Mouse (Mus musculus): ENCODE results near the gene H2afy. TPM values are rescaled to one million over a fixed set of nuclear protein-coding genes. Genes with fewer than 3 reads are reported as not detected.
A peak's percentile ranks its signal among the peaks of the same experiment; 100 is the strongest.
"Not testable (repeated sequence)": the region's sequence is repeated elsewhere in the genome, so short reads cannot be mapped to it uniquely, and the experiment has no call there.

Gene H2afy
- polyA plus RNA-seq, 1 experiment: 240 TPM

DNA sequence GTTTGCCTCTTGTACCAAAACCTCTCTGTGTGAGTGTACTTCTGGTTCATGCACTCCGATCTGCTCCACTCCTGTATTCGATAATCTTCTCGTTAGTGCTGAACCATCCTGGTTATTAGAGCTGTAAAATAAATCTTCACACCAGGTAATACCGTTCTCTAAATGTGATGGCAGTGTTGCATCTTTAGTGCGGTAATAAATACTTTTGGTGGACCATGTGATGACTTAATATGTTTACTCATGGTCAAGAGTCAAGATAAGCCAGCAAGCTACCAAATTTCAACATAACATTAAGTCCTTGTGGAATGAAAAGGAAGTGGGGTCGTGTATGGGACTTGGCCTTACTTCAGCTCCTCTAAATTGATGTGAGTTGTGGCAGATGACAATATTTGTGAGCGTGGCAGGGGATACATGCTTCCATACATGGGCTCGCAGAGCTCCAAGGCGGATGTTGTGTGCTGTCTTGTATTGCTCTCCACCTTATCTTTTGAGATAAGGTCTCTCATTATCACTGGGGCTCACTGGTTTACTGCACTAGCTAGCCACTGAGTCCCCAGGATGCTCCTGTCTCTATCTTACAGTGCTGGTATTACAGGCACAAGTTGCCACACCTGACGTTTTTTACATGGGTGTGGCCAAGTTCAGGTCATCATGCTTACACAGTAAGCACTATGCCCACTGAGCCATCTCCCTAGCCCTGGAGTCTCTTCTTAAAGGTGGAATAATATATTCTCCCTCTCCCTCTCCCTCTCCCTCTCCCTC, 96.4 kb downstream of the H2afy start:
- H3K4me1 ChIP-seq (ENCODE audit: control insufficient read depth, insufficient read depth, low read length): no peaks in the 10 kb centered on the region
- H3K27me3 ChIP-seq (ENCODE audit: control insufficient read depth, insufficient read depth, low read length, poor library complexity, severe bottlenecking): no peaks in the 10 kb centered on the region
- H3K36me3 ChIP-seq (ENCODE audit: control insufficient read depth, insufficient read depth, low read length, poor library complexity, severe bottlenecking): no peaks in the 10 kb centered on the region
- no peak for TF ChIP-seq EP300 (IDR thresholded peaks at IDR 0.05; ENCODE audit: insufficient read depth, low read depth, low read length)
- TF ChIP-seq POLR2A (IDR thresholded peaks at IDR 0.05; ENCODE audit: insufficient read depth, low read length): no peak
- TF ChIP-seq CTCF (IDR thresholded peaks at IDR 0.05; ENCODE audit: low read depth, low read length): no peak
- H3K9me3 ChIP-seq (replicated peaks; ENCODE audit: control insufficient read depth, insufficient read depth, low read length, poor library complexity, severe bottlenecking): no peaks in the 10 kb centered on the region
- H3K9ac ChIP-seq (ENCODE audit: low read depth, poor library complexity, severe bottlenecking): no peak overlapping the region
- H3K27ac ChIP-seq (ENCODE audit: insufficient read depth, low read length): no peak overlapping the region
- no peak overlapping the region for H3K4me3 ChIP-seq (ENCODE audit: low read depth, low read length)

DNA sequence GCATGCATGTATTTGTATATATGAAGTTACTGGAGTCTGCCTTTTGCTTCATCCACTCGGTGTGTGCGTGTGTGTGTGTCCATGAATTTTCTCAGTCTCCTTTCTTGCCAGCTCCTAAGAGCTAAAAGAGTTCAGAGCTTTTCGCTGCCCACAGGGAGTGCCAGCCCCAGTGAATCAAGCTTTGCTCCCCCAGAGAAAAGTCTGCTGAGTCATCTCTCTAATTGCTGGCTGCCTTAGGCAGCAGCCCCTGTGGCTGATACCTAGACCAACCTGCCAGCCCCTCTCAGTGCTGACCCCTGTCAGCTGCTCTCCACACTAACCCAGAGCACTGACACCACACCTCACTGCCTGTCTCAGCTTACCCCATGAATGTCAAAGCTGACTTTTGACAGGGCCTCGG, 107.2 kb downstream of the H2afy start:
- H3K4me1 ChIP-seq (ENCODE audit: control insufficient read depth, insufficient read depth, low read length): no peaks in the 10 kb centered on the region
- no peak overlapping the region for H3K4me3 ChIP-seq (ENCODE audit: low read depth, low read length)
- no peaks in the 10 kb centered on the region for H3K36me3 ChIP-seq (ENCODE audit: control insufficient read depth, insufficient read depth, low read length, poor library complexity, severe bottlenecking)
- no peak overlapping the region for H3K27ac ChIP-seq (ENCODE audit: insufficient read depth, low read length)
- H3K9ac ChIP-seq (ENCODE audit: low read depth, poor library complexity, severe bottlenecking): no peak overlapping the region
- H3K27me3 ChIP-seq (ENCODE audit: control insufficient read depth, insufficient read depth, low read length, poor library complexity, severe bottlenecking): no peaks in the 10 kb centered on the region
- H3K9me3 ChIP-seq (replicated peaks; ENCODE audit: control insufficient read depth, insufficient read depth, low read length, poor library complexity, severe bottlenecking): no peaks in the 10 kb centered on the region
- TF ChIP-seq EP300 (IDR thresholded peaks at IDR 0.05; ENCODE audit: insufficient read depth, low read depth, low read length) (no peak), CTCF (IDR thresholded peaks at IDR 0.05; ENCODE audit: low read depth, low read length) (peak; percentile 2)

DNA sequence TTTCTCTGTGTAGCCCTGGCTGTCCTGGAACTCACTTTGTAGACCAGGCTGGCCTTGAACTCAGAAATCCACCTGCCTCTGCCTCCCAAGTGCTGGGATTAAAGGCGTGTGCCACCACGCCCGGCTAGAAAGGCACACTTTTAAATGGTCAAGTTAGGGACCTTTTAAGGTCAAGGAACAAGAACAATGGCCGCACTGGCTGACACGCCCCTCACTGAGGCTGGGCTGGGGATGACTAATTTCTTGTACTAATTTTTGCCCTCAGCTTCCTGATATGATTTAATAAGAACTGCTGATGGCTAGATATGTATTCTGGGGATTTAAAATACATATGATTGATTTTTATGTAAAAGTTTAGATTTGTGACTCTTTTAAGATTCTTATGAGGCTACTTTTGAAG, 108.2 kb downstream of the H2afy start:
- not testable (repeated sequence) for H3K36me3 ChIP-seq (ENCODE audit: control insufficient read depth, insufficient read depth, low read length, poor library complexity, severe bottlenecking); H3K4me3 ChIP-seq (ENCODE audit: low read depth, low read length); H3K27ac ChIP-seq (ENCODE audit: insufficient read depth, low read length); H3K9me3 ChIP-seq (replicated peaks; ENCODE audit: control insufficient read depth, insufficient read depth, low read length, poor library complexity, severe bottlenecking); H3K4me1 ChIP-seq (ENCODE audit: control insufficient read depth, insufficient read depth, low read length); H3K27me3 ChIP-seq (ENCODE audit: control insufficient read depth, insufficient read depth, low read length, poor library complexity, severe bottlenecking); H3K9ac ChIP-seq (ENCODE audit: low read depth, poor library complexity, severe bottlenecking)

DNA sequence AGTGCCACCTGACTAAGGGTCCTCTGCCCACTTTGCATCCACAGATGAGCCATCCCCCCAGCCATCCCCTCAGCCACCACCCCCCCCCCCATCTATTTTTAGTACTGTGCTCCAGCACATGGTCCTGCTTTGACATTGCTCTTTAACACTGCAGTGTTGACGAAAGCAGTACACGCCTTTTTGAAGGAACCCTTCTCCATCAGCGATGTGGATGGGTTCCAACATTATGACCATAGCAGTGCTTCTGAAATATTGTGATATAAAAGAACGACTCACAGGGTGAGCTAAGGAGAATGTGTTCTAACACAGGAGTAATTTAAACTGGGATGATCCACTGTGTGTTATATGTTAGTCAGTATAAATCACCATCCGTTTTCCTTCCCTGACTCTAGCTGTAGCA, 109.5 kb downstream of the H2afy start:
- H3K27ac ChIP-seq (ENCODE audit: insufficient read depth, low read length): no peak overlapping the region
- no peak for TF ChIP-seq EP300 (IDR thresholded peaks at IDR 0.05; ENCODE audit: insufficient read depth, low read depth, low read length)

DNA sequence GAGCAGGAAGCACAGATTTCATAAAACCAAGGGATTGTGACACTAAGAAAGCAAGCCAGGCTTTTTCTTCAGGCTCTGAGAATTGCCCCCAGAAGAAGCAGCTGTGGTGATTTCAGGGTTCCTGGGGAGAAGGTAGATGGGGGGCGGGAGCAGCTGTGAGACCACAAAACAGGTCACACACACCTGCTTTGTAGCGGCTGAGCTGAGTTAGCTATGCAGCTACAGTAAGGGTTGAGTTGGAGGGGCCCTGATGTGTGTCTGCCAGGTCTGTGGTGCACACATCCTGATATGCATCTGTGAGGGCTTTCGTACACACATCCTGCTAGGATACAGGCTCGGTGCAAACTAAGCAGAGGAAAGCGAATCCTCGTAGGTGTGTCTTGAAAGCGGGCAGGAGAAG, 110.1 kb downstream of the H2afy start:
- H3K36me3 ChIP-seq (ENCODE audit: control insufficient read depth, insufficient read depth, low read length, poor library complexity, severe bottlenecking): no peaks in the 10 kb centered on the region
- no peaks in the 10 kb centered on the region for H3K4me1 ChIP-seq (ENCODE audit: control insufficient read depth, insufficient read depth, low read length)
- TF ChIP-seq POLR2A (IDR thresholded peaks at IDR 0.05; ENCODE audit: insufficient read depth, low read length): no peak
- no peak for TF ChIP-seq EP300 (IDR thresholded peaks at IDR 0.05; ENCODE audit: insufficient read depth, low read depth, low read length)
- TF ChIP-seq CTCF (IDR thresholded peaks at IDR 0.05; ENCODE audit: low read depth, low read length): no peak
- H3K4me3 ChIP-seq (ENCODE audit: low read depth, low read length): no peak overlapping the region
- H3K9ac ChIP-seq (ENCODE audit: low read depth, poor library complexity, severe bottlenecking): no peak overlapping the region
- no peaks in the 10 kb centered on the region for H3K27me3 ChIP-seq (ENCODE audit: control insufficient read depth, insufficient read depth, low read length, poor library complexity, severe bottlenecking)
- no peaks in the 10 kb centered on the region for H3K9me3 ChIP-seq (replicated peaks; ENCODE audit: control insufficient read depth, insufficient read depth, low read length, poor library complexity, severe bottlenecking)
- no peak overlapping the region for H3K27ac ChIP-seq (ENCODE audit: insufficient read depth, low read length)

More for the DNA sequence above, 109.5 kb downstream of the H2afy start:
- no peaks in the 10 kb centered on the region for H3K36me3 ChIP-seq (ENCODE audit: control insufficient read depth, insufficient read depth, low read length, poor library complexity, severe bottlenecking)
- no peaks in the 10 kb centered on the region for H3K27me3 ChIP-seq (ENCODE audit: control insufficient read depth, insufficient read depth, low read length, poor library complexity, severe bottlenecking)
- H3K4me1 ChIP-seq (ENCODE audit: control insufficient read depth, insufficient read depth, low read length): no peaks in the 10 kb centered on the region
- no peaks in the 10 kb centered on the region for H3K9me3 ChIP-seq (replicated peaks; ENCODE audit: control insufficient read depth, insufficient read depth, low read length, poor library complexity, severe bottlenecking)
- H3K4me3 ChIP-seq (ENCODE audit: low read depth, low read length): no peak overlapping the region
- H3K9ac ChIP-seq (ENCODE audit: low read depth, poor library complexity, severe bottlenecking): no peak overlapping the region

DNA sequence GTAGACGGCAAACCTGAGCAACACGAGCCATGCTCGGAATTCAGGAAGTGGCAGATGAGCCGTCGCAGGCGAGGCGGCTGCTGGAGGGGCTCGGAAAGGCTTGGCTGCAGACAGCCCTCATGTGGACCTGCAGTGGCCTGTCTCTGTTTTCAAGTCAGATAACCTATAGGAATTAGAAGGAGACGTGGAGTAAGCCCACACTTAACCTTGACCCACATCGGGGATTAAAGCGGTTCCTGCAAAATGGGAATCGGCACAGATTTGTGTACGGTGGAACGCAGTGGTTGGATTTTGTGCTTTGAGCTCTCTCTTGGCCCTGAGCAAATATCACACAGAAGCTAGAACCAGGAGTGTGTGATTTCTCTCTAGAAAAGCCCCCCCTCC, 111.1 kb downstream of the H2afy start:
- Histone ChIP-seq H3K27me3 (ENCODE audit: control insufficient read depth, insufficient read depth, low read length, poor library complexity, severe bottlenecking) (no peaks in the 10 kb centered on the region), H3K36me3 (ENCODE audit: control insufficient read depth, insufficient read depth, low read length, poor library complexity, severe bottlenecking) (no peaks in the 10 kb centered on the region), H3K4me1 (ENCODE audit: control insufficient read depth, insufficient read depth, low read length) (no peaks in the 10 kb centered on the region), H3K9ac (ENCODE audit: low read depth, poor library complexity, severe bottlenecking) (no peak overlapping the region), H3K27ac (ENCODE audit: insufficient read depth, low read length) (no peak overlapping the region), H3K4me3 (ENCODE audit: low read depth, low read length) (no peak overlapping the region), H3K9me3 (replicated peaks; ENCODE audit: control insufficient read depth, insufficient read depth, low read length, poor library complexity, severe bottlenecking) (no peaks in the 10 kb centered on the region)
- TF ChIP-seq POLR2A (IDR thresholded peaks at IDR 0.05; ENCODE audit: insufficient read depth, low read length): no peak
- no peak for TF ChIP-seq EP300 (IDR thresholded peaks at IDR 0.05; ENCODE audit: insufficient read depth, low read depth, low read length)
- TF ChIP-seq CTCF (IDR thresholded peaks at IDR 0.05; ENCODE audit: low read depth, low read length): no peak
